Mouse (Mus musculus) neural tube, embryonic 10.5 days (tissue): ENCODE data around the gene Ifit1bl1.
"Not testable (repeated sequence)": the region's sequence is repeated elsewhere in the genome, so short reads cannot be mapped to it uniquely, and the experiment has no call there.

ENCODE experiments used
- DNase-seq: peaks from one replicate; pipeline ENCODE4 v3.0.0-alpha.2; 2017; ENCODE audit warnings: low spot score; ENCODE audit errors: extremely low spot score

The Ifit1bl1 gene

GRCm38 (mm10) chr19:34601888-34602287 lies at the start of gene Ifit1bl1:
Gene Ifit1bl1, minus strand, starts transcription at chr19:34601956.
- DNase-seq, result not testable (repeated sequence)

DNA sequence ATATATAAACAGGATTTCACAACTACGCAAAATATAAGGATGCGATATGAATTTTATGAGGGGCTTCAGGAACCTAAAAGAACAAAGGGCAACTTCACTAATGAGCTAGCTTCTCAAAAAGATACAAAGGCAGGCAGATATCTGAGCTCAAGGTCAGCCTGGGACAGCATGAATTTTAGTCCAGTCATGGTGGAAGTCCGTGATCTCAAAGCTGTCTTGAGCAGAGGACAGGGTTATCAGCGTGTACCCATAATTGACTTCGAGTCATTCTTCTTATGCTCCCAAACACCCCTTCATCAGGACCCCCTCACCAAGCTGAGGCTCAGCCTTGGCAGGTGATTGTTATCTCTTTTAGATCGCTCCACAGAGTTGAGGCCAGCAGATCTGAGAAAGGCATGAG lies 49.2 kb upstream of the Ifit1bl1 start:
- no peak for DNase-seq

GRCm38 (mm10) chr19:34650276-34650675 lies 48.5 kb upstream of the Ifit1bl1 start:
- DNase-seq, result no peak

DNA sequence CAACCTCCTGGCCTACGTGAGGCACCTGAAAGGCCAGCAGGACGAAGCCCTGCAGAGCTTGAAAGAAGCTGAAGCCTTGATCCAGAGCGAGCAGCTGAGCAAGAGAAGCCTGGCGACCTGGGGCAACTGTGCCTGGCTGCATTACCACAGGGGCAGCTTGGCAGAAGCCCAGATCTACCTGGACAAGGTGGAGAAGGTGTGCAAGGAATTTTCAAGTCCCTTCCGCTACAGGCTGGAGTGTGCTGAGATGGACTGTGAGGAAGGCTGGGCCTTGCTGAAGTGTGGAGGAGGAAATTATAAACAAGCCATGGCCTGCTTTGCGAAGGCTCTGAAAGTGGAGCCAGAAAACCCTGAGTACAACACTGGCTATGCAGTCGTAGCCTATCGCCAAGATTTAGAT lies 45.9 kb upstream of the Ifit1bl1 start:
- not testable (repeated sequence) for DNase-seq

GRCm38 (mm10) chr19:34642616-34643015 lies 40.9 kb upstream of the Ifit1bl1 start:
- DNase-seq, result no peak

DNA sequence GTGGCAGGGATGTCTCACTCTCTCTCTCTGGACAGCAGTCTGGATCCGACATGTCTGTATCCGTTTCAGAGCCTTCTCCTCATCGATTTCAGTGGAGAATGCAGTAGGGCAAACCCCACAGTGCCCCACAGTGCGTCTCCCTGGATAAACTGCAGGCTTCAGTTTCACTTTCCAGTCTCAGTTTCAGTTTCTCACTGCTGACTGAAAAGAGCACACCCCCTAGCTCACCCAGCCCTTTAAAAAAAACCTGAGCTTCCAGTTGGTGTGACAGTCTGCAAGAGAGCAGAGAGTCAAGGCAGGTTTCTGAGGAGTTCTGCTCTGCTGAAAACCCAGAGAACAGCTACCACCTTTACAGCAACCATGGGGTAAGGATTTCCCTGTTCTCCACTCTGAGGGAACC lies 38.9 kb upstream of the Ifit1bl1 start, which contains the start of the genes Ifit1bl2 and Ifit1:
Gene Ifit1bl2 (minus strand): TSS at position 121 of the 400 bp plus-strand sequence.
Gene Ifit1 (plus strand): TSS at position 249 of the 400 bp plus-strand sequence.
- no peak for DNase-seq

GRCm38 (mm10) chr19:34636933-34637557 lies 35.3 kb upstream of the Ifit1bl1 start:
- DNase-seq, result peak; percentile 40

GRCm38 (mm10) chr19:34633484-34633883 lies 31.7 kb upstream of the Ifit1bl1 start:
- DNase-seq, result no peak

GRCm38 (mm10) chr19:34631487-34631886 lies 29.7 kb upstream of the Ifit1bl1 start:
- DNase-seq, result no peak

- no peak for DNase-seq
Observed at GRCm38 (mm10) chr19:34627496-34627895, 25.7 kb upstream of the Ifit1bl1 start.

GRCm38 (mm10) chr19:34624663-34625062 lies 22.9 kb upstream of the Ifit1bl1 start:
- DNase-seq, result no peak

DNA sequence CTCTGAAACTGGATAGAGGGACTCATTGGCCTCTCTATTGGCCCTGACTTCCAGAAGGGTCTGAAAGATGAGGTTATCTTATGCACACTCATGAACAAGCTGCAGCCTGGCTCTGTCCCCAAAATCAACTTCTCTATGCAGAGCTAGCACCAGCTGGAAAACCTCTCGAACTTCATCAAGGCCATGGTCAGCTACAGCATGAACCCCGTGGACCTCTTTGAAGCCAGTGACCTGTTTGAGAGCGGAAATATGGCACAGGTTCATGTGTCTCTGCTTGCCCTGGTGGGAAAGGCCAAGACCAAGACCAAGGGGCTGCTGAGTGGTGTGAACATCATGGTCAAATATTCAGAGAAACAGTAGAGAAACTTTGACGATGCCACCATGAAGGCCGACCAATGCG lies 22.0 kb upstream of the Ifit1bl1 start:
- no peak for DNase-seq

- DNase-seq, result no peak
Observed at GRCm38 (mm10) chr19:34620871-34621270, 19.1 kb upstream of the Ifit1bl1 start.

DNA sequence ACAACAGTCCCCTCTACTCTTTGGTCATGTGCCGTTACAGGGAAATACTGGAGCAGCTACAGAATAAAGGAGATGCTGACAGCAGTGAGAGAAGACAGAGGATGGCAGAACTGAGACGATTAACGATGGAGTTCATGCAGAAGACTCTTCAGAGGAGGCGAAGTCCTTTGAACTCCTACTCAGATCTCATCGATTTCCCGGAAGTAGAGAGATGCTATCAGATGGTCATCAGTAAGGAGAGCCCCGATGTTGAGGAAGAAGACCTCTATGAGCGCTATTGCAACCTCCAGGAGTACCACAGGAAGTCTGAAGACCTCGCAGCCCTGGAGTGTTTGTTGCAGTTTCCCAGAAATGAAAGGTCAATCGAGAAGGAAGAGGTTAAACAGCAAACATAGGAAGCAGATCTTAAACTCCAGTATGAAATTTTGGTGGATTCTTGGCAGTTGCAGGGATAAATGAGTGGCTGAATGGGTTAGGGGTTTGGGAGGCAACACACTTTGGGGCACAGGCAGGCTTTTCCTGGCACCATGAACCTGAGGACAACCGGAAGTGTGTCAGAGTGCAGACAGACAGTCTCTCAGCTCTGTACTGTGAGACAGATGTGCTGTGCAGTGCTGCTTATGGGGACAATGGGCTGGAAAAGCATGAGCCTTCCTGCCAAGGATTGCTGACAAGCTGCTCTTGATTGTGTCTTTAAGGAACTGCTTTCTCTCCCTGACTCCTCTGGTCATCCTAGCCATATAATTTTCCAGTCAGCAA lies 10.7 kb upstream of the Ifit1bl1 start:
- DNase-seq, result not testable (repeated sequence)

DNA sequence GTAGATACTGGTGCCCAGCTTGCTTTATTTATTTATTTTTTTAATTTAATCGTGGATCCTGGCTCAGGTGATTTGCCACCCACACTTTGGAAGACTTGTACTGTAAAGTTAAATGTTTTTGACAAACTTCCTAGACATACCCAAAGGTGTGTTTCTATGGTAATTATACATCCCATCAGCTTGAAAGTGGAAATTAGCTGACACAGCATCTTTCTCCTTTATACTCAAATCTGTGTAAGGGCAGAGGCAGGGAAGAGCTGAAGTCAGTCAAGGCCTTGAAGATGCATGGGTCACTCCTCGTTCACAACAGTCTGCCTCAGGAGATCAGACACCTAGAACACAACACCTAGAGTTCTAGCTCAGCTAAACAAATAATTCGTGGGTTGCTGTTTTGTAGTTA lies 8.4 kb upstream of the Ifit1bl1 start:
- not testable (repeated sequence) for DNase-seq

- not testable (repeated sequence) for DNase-seq
Observed at GRCm38 (mm10) chr19:34607237-34608051, 5.7 kb upstream of the Ifit1bl1 start, which contains the start of gene Ifit3b. Gene Ifit3b, plus strand, starts transcription at chr19:34607970.

DNA sequence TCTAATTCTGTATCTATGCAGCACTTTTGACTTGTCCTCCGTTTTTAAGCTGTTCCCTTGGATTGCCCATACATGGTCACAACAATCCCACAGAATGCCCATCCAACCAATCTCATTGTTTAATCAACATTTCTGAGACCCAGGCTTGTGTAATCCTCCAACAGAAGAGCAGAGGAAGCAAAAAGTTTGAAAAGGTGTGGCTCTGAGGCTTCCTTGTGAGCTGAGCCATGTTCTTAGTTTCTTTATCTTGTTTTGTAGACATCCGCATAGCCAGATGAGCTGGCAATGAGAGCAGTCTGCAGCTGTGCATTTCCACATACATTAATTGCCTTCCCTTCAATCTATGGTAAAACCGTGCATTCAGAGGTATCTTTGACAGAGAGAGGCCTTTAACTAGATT lies 3.7 kb upstream of the Ifit1bl1 start:
- DNase-seq, result no peak

GRCm38 (mm10) chr19:34599250-34599649 lies 2.5 kb downstream of the Ifit1bl1 start:
- not testable (repeated sequence) for DNase-seq

DNA sequence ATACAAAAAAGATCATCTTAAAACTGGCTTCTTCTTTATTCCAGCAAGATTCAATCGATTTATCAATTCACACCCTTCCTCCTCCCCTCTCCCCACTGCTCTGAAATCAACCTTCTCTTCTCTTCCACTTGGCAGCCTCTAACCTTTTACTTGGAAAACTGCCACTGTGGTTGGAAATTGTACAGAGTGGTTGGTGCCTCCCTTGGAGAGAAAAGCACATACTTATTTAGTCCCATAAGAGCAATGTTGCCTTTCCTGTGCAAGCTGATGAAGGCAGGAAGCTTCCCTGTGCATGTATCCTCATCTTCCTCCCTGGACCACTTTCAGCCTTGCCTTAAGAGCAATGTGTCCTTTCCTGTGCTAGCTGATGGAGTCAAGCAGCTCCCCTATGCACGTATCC lies 3.4 kb downstream of the Ifit1bl1 start:
- DNase-seq, result no peak

DNA sequence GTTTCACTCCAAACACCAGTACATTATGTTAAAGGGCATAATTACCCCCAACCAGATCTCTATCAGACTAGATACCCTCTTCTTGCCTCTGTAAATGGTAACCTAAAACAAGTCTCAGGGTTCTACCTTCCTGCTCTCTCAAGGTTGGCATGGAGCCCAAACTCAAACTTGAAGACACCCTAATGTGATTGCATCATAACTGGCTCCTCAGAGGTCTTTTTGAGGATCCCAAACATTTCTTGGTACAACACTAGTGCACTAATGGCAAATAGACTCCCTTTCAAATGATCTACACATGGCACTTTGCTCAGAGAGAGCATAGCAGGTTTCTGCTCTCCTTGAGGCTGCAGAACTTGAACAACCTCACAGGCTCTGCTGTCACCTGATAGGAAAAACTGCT lies 4.9 kb downstream of the Ifit1bl1 start:
- no peak for DNase-seq

DNA sequence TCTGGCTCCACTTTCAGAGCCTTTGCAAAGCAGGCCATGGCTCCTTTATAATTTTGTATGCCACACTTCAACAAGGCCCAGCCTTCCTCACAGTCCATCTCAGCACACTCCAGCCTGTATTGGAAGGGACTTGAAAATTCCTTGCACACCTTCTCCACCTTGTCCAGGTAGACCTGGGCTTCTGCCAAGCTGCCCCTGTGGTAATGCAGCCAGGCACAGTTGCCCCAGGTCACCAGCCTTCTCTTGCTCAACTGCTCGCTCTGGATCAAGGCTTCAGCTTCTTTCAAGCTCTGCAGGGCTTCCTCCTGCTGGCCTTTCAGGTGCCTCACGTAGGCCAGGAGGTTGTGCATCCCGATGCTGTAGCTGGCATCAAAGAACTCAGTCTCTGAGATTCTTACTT lies 7.2 kb downstream of the Ifit1bl1 start:
- DNase-seq, result not testable (repeated sequence)

DNA sequence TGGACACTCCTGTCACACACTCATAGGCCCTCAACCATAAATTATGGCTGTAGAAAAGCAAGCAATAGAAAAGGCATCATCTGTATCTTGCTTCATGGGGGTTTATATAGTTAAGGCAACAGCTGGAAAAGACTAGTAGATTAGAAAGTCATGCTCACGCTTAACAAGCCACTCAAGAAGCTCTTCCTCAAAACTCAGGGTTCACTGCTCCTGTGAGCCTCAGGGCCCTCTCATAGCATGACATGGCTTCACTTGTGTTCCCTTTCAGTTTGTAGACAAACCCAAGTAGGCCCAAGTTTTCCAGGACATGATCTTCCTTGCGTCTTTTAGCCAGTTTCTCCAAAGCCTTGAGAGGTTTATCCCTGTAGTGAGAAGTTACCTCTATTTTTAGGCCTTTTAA lies 8.3 kb downstream of the Ifit1bl1 start:
- no peak for DNase-seq
